Mouse (Mus musculus) CH12.LX (cell line): ENCODE measurements around the gene 1700020N15Rik. TPM values are rescaled to one million over a fixed set of nuclear protein-coding genes. Genes with fewer than 3 reads are reported as not detected.
"Not testable (repeated sequence)": the region's sequence is repeated elsewhere in the genome, so short reads cannot be mapped to it uniquely, and the experiment has no call there.

Experiments
- DNase-seq: peaks from one replicate; pipeline ENCODE4 v3.0.0-alpha.2; 2013; ENCODE audit errors: extremely low read depth
- H3K27ac ChIP-seq: 2 replicates; pipeline ENCODE4 v1.5.1; 2012; ENCODE audit warnings: low read depth, mild to moderate bottlenecking, control low read depth, moderate library complexity; ENCODE audit not compliant: insufficient read depth
- H3K27me3 ChIP-seq: replicated peaks from 2 replicates; pipeline ENCODE3; 2012; ENCODE audit warnings: inconsistent platforms
- H3K36me3 ChIP-seq, 2 experiments: replicated peaks in 1 of 2; 2 replicates each; pipeline versions ENCODE3 to v1.6.1; 2012; ENCODE audit warnings: inconsistent platforms in 1 of 2, low read length in 1 of 2, mild to moderate bottlenecking in 1 of 2, mixed read lengths in 1 of 2, moderate library complexity in 1 of 2; ENCODE audit not compliant: control insufficient read depth in 1 of 2, insufficient read depth in 1 of 2
- H3K4me1 ChIP-seq, 2 experiments: 2 replicates each; pipeline ENCODE4 v1.6.1; 2012; ENCODE audit warnings: inconsistent platforms in 1 of 2, moderate library complexity in 1 of 2; ENCODE audit not compliant: insufficient read depth in 2 of 2, control insufficient read depth in 1 of 2
- H3K4me2 ChIP-seq: 2 replicates; pipeline ENCODE4 v1.6.1; 2012; ENCODE audit warnings: low read depth, mild to moderate bottlenecking, control low read depth; ENCODE audit not compliant: poor library complexity, insufficient read depth, severe bottlenecking
- H3K4me3 ChIP-seq, 3 experiments: fragments of 150-350 bp in 1 of 3; sonication (generic) in 1 of 3; replicated peaks in 1 of 3; 2 replicates each; pipeline versions ENCODE3 to v1.5.1; 2011 to 2012; ENCODE audit warnings: low read depth in 2 of 3, low read length in 2 of 3, mild to moderate bottlenecking in 2 of 3, moderate library complexity in 2 of 3, control low read depth in 1 of 3, improper control_type of control experiment in 1 of 3, inconsistent platforms in 1 of 3, mixed read lengths in 1 of 3; ENCODE audit not compliant: poor library complexity in 1 of 3
- H3K79me2 ChIP-seq: replicated peaks from 2 replicates; pipeline ENCODE4 v1.6.1; 2012; ENCODE audit warnings: mild to moderate bottlenecking, moderate library complexity; ENCODE audit not compliant: control insufficient read depth, poor library complexity, insufficient read depth, severe bottlenecking; ENCODE audit errors: extremely low read depth
- H3K9ac ChIP-seq: 2 replicates; pipeline ENCODE4 v1.6.1; 2012; ENCODE audit warnings: low read depth, mild to moderate bottlenecking, control low read depth, moderate library complexity; ENCODE audit not compliant: insufficient read depth
- H3K9me3 ChIP-seq: replicated peaks from 2 replicates; pipeline ENCODE3; 2012; ENCODE audit warnings: low read length, inconsistent platforms, mixed read lengths
- CHD1 ChIP-seq: IDR thresholded peaks from 2 replicates; pipeline ENCODE4 v1.6.1; 2012; ENCODE audit warnings: low read depth, low read length, improper control_type of control experiment, inconsistent platforms
- CHD2 ChIP-seq: IDR thresholded peaks from 2 replicates; pipeline ENCODE4 v1.6.1; 2011; ENCODE audit warnings: low read length, improper control_type of control experiment
- E2F4 ChIP-seq: IDR thresholded peaks from 2 replicates; pipeline ENCODE4 v1.6.1; 2011; ENCODE audit warnings: low read depth, low read length, improper control_type of control experiment; ENCODE audit not compliant: insufficient replicate concordance
- ELF1 ChIP-seq: IDR thresholded peaks from 2 replicates; pipeline ENCODE4 v1.6.1; 2014; ENCODE audit warnings: low read depth, mild to moderate bottlenecking, inconsistent platforms, low read length, improper control_type of control experiment
- GABPA ChIP-seq: IDR thresholded peaks from 2 replicates; pipeline ENCODE4 v1.6.1; 2012; ENCODE audit warnings: low read depth, low read length, improper control_type of control experiment, inconsistent platforms; ENCODE audit not compliant: insufficient replicate concordance
- JUND ChIP-seq: conservative IDR thresholded peaks from 2 replicates; pipeline ENCODE4 v1.6.1; 2011; ENCODE audit warnings: low read depth, low read length, improper control_type of control experiment
- KAT2A ChIP-seq: IDR thresholded peaks from 2 replicates; pipeline ENCODE4 v1.6.1; 2012; ENCODE audit warnings: low read length, improper control_type of control experiment, inconsistent platforms; ENCODE audit not compliant: insufficient replicate concordance
- MAX ChIP-seq: IDR thresholded peaks from 2 replicates; pipeline ENCODE4 v1.6.1; 2011; ENCODE audit warnings: low read length, improper control_type of control experiment
- MXI1 ChIP-seq: IDR thresholded peaks from 2 replicates; pipeline ENCODE4 v1.6.1; 2011; ENCODE audit warnings: mild to moderate bottlenecking, low read depth, low read length, improper control_type of control experiment
- MYC ChIP-seq: IDR thresholded peaks from 2 replicates; pipeline ENCODE4 v1.6.1; 2011; ENCODE audit warnings: low read depth, mild to moderate bottlenecking, improper control_type of control experiment, low read length
- NRF1 ChIP-seq: IDR thresholded peaks from 2 replicates; pipeline ENCODE4 v1.6.1; 2014; ENCODE audit warnings: low read depth, mild to moderate bottlenecking, inconsistent platforms, low read length, improper control_type of control experiment, moderate library complexity
- POLR2A ChIP-seq: IDR thresholded peaks from 2 replicates; pipeline ENCODE4 v1.6.1; 2011; ENCODE audit warnings: low read depth, mild to moderate bottlenecking, improper control_type of control experiment, low read length
- RAD21 ChIP-seq: IDR thresholded peaks from 2 replicates; pipeline ENCODE4 v1.6.1; 2011; ENCODE audit warnings: low read depth, mild to moderate bottlenecking, low read length, improper control_type of control experiment, moderate library complexity
- SIN3A ChIP-seq: IDR thresholded peaks from 2 replicates; pipeline ENCODE4 v1.6.1; 2012; ENCODE audit warnings: low read length, improper control_type of control experiment, inconsistent platforms
- SMC3 ChIP-seq: IDR thresholded peaks from 2 replicates; pipeline ENCODE4 v1.6.1; 2011; ENCODE audit warnings: low read depth, low read length, improper control_type of control experiment
- UBTF ChIP-seq: IDR thresholded peaks from 2 replicates; pipeline ENCODE4 v1.6.1; 2012; ENCODE audit warnings: low read depth, mild to moderate bottlenecking, inconsistent platforms, low read length, improper control_type of control experiment, moderate library complexity
- USF2 ChIP-seq: conservative IDR thresholded peaks from 2 replicates; pipeline ENCODE4 v1.6.1; 2011; ENCODE audit warnings: low read depth, low read length, improper control_type of control experiment
- ZC3H11A ChIP-seq: IDR thresholded peaks from 2 replicates; pipeline ENCODE4 v1.6.1; 2012; ENCODE audit warnings: low read depth, mild to moderate bottlenecking, inconsistent platforms, low read length, improper control_type of control experiment
- ZKSCAN1 ChIP-seq: IDR thresholded peaks from 2 replicates; pipeline ENCODE4 v1.6.1; 2012; ENCODE audit warnings: low read depth, inconsistent platforms, low read length, improper control_type of control experiment, borderline replicate concordance
- dilution Hi-C: fragments of 300-500 bp; cut with MboI; formaldehyde crosslinking; loops from 2 replicates; pipeline ENCODE4 v1.14.3; 2020; ENCODE audit warnings: low sequenced_read_pairs; ENCODE audit not compliant: extremely low pct_unique_long_range_greater_than_20kb, extremely low pct_ligation_motif_present
- in situ Hi-C: fragments of 300-500 bp; cut with MboI; formaldehyde crosslinking; loops from 3 replicates; pipeline ENCODE4 v1.14.3; 2019; ENCODE audit warnings: low sequenced_read_pairs, low pct_ligation_motif_present, low pct_unique_long_range_greater_than_20kb, mixed read lengths
- polyA plus RNA-seq: library from polyadenylated mRNA; unstranded; fragments of >175 nt; gene quantifications from 2 replicates; pipeline ENCODE4 v1.2.1, GENCODE M21; 2012; ENCODE audit warnings: low read depth; ENCODE audit not compliant: insufficient read length
- total RNA-seq, 2 experiments: library from RNA; depleted of rRNA; stranded (reverse); fragments of 300-350 nt in 1 of 2; fragments of >200 nt in 1 of 2; gene quantifications; 2 replicates each; pipeline ENCODE4 v1.2.3; 2012 to 2014

1700020N15Rik gene
- total RNA-seq (2012; rRNA removed) = not detected in 2 replicates
- total RNA-seq (2014; rRNA removed) = not detected in 2 replicates
- not detected in 2 replicates for polyA plus RNA-seq

GRCm38 (mm10) chrX:69945000-69945399 lies at the start of gene 1700020N15Rik:
Gene 1700020N15Rik, plus strand, starts transcription at chrX:69945300.
- H3K27ac ChIP-seq, H3K9me3 ChIP-seq, H3K36me3 ChIP-seq, dilution Hi-C loops, in situ Hi-C loops, H3K9ac ChIP-seq, DNase-seq, H3K79me2 ChIP-seq, H3K4me1 ChIP-seq, H3K27me3 ChIP-seq, H3K4me2 ChIP-seq, H3K4me3 ChIP-seq: not testable (repeated sequence)

DNA sequence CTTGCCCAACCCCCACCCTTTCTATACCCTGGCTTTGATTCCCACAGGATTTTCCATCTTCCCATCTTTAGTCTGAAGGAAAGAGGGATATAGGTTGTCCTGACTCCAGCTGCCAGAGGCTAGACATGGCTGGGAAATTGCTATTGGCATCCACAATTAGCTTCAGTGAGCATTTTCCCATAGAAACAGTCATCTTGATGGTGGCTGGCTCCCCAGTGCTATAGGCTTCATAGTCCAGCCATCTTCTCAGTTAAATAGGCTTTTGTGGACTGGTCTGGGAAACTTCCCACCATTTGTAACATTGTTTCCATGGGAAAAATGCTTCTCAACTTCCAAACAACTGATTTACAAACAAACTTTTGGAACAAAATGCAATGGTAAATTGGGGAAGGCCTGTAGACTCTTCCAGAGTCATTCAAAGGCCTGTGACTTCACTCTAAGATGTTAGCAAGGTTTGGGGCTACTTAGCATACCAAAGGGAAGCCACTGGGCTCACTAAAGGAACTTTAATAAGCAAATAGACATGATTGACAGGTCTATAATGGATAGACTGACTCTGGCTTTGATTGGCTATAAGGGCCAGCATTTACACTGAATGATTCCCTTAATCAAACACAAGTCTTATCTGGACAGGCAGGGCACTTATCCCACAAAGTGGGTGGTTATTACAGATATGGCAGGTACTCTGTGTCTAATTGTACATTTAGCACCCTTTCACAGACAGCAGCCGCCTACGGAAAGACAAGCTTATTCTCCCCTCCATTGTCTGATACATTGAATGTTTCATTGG lies 31.9 kb downstream of the 1700020N15Rik start:
- Histone ChIP-seq H3K27me3 (no peaks in the 10 kb centered on the region), H3K9me3 (no peaks in the 10 kb centered on the region), H3K4me2 (no peak overlapping the region), H3K79me2 (no peaks in the 10 kb centered on the region), H3K4me1 (no peaks in the 10 kb centered on the region), H3K9ac (no peak overlapping the region), H3K36me3 (no peaks in the 10 kb centered on the region), H3K4me3 (no peak overlapping the region), H3K27ac (no peak overlapping the region)
- dilution Hi-C loops (no loop called here), in situ Hi-C loops (no loop called here)
- DNase-seq = no peak
- TF ChIP-seq ZC3H11A (no peak), USF2 (no peak), KAT2A (no peak), ZKSCAN1 (no peak), UBTF (no peak), GABPA (no peak), SMC3 (no peak), MYC (no peak), JUND (no peak), NRF1 (no peak), E2F4 (no peak), SIN3A (no peak), ELF1 (no peak), MXI1 (no peak), CHD1 (no peak), POLR2A (no peak), CHD2 (no peak), MAX (no peak), RAD21 (no peak)
